Mouse (Mus musculus) c-Kit-positive CD71-positive TER-119-positive erythroid progenitor cells, embryonic 14.5 days (primary cell): ENCODE measurements around the gene Ninl.
A peak's percentile ranks its signal among the peaks of the same experiment; 100 is the strongest.

Experiments
- DNase-seq: peaks from one replicate; pipeline ENCODE4 v3.0.0-alpha.2; 2013; ENCODE audit warnings: low spot score

The Ninl gene

DNA sequence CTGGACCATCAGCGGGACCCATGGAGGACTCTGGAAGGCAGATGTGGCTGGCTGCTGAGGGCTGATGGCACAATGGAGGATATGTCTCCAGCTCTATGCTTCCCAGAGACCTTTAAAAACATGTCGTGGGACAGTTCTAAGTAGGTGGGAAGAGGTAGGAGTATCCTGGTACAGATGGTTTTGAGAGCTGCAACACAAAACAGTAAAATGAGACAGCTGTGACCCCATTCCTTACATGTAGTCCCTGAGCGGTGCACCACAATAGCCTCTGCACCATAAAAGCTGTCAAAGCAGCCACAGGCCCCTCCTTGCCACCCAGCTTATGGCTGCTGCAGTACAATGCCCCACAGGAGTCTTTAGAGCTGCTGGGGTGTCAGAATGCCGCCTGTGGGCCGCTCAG, 41.6 kb downstream of the Ninl start:
- no peak for DNase-seq

DNA sequence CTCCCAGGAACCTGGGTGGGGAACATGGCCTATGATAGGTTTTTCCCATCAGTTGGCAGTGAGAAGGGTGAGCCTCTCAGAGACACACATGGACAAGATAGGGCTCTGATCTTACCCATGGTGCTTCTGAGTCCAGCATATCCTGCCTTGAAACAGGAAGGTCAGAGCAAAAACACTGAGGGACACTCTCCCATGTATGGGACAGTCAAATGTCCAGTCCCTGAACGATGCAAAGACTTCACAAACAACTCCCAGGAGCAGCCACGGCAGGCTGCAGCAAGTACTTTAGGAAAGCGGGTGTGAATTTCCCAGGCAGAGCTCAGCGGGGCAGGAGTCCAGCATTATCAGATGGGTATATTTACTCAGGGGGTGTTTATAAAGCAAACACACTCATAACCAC, 43.9 kb downstream of the Ninl start:
- no peak for DNase-seq

DNA sequence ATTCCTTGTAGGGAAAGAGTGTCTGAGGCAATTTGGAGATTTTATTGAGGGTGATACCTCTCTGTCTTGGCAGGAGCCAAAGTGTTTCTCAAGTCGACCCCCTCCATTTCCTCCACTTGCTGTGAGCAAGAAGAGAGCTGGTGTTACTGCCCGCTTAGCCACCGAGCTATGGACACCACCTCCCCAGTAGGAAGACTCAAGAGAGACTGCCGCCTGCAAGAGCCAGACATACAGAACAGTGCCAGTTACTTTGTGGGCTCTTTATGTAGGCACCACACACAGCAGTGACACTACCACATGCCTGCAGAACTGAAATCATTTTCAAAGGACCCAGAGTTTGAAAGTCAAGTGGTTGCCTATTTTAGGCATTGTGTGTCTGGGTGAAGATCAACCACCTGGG, 48.1 kb downstream of the Ninl start:
- no peak for DNase-seq

DNA sequence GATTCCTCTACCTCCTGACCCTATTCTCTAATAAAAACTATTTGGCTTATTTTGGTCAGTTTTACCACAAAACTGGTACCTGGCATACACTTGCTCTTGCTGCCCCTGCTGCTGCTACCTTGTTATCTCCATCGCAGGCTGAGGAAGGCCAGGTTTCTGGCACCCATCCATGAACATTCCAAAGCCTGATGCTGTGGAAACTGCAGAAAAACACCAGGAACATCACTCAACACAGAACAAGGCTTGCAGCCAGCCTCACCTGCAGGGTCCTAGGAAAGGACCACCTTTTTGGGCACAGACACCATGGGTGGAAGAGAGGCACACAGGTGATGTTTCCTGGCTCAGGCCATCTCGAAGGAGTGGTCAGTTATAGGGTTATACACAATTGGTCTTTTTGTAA, 48.7 kb downstream of the Ninl start:
- DNase-seq, result no peak

DNA sequence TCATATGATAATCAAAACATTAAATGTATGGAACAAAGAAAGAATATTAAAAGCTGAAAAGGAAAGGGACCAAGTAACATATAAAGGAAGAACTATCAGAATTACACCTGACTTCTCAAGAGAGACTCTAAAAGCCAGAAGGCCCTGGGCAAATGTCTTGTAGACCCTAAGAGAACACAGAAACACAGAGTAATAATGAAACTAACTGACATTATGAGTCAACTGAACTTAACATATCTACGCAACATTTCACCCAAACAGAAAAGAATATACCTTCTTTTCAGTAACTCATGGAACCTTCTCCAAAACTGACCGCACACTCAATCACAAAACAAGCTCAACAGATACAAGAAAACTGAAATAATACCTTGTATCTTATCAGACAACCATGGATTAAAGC, 53.8 kb downstream of the Ninl start:
- DNase-seq, result no peak

DNA sequence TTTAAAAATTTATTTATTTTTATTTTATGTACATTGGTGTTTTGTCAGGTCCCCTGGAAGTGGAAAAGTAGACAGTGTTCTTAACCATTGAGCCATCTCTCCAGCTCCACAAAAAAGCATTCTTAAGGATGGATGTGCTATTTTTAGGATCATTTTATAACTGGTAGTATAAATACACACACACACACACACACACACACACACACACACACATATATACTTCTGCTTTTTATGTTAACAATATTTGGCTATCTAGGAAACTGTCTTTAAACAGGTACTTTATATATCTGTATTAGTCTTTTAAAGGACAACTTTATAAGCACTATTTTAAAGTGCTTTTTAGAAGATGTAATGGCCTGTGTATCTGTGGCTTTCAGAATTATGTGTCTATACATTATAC, 57.1 kb downstream of the Ninl start:
- no peak for DNase-seq

DNA sequence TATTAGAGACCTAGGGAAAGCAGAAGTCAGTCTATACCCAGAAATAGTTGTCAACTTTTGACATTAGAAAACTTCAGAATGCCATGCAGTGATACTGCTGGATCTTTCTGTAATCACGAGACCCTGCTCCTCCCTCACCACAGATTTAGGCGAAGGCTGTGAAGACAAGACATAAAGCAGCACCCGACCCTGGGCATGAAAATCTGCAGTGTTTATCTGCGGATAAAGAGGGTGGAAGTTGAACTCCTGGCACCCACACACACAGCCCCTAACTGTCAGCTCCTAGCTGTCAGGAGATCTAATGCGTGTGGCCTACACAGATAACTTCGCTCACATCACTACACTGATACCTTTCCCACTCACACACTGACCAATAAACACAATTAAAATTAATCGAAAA, 57.7 kb downstream of the Ninl start:
- peak; percentile 22 for DNase-seq

DNA sequence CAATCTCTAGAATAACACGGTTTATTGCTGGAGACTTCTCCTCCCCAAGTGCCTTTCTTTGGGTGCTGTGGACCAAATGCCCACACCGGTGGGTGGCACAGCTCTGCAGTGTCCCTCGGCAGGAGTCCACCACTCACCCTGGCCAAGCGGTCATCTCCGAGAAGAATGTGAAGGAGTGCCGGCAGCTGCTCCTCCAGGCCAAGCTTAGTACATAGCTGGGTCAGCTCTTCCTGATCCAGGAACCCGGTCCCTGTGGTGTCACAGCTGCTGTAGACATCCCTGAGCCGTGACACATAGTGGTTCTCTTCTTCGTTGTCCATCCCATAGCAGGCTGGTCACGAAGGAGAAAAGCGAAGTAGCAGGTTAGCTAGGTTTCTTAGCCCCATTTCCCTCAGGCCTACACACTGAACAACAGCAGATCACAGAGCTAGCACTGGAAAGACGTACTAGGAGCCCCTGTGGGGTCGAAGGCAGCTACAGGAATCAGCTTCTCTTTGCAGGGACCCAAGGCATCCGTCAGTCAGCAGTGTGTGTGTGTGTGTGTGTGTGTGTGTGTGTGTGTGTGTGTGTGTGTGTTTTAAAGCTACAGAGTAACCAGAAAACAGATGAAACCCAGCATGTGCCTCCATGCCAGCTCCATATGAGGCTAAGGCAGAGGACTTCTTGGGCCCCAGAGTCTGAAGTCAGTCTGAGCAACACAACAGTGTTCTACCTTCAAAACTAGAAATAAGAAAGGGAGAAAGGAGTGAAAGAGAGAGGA, 59.1 kb downstream of the Ninl start:
- no peak for DNase-seq

DNA sequence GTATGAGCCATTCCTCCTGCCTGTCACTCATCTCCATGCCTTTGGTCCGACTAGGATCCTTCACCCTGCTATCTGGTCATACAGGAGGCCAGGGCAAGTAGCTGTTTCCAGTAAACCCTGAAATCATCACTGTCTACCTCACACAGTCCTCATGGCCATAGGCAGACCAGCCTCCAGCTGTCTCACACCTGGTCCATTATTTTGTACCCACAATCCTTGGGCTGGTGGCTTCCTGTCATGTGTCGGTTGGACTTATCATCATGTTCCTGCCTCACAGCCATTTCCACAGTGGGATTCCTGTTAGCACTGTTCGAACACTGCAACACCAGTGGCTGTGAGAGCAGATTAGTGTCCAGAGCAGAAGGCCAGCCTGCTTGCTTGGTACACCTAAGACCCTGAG, 60.4 kb downstream of the Ninl start:
- DNase-seq, result no peak

DNA sequence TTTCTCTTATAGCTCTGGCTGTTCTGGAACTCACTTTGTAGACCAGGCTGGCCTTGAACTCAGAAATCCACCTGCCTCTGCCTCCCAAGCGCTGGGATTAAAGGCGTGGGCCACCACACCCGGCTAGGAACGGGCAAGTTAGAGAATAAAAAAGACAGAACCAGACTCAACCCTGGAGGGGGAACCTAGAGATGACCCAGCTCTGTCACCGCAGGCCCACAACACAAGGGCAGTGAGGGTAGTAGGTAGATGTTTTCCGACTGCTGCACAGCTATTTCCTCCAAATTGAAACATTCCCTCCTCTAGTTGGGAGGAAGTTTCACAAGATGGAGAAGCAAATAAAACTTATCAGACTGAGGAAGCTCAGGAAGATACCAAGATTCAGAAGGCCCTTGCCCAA, 61.5 kb downstream of the Ninl start:
- DNase-seq, result no peak

DNA sequence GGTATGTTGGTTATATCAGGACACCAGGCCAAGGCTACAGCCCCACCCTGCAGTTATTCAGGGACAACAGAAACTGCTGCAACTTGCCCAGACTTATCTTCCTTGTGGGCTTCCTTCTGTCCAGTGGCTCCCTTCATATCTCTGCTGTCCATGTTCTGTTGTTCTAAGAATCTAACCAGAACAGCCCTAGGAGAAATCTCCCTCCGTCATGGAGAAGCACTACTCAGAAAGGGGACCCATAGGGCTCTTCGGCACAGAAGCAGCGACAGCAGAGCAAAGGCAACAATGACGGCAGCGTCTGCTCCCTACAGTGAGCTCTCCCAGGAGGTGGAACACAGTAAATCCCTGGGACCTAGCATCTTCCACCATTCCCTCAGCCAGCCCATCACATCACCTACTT, 62.3 kb downstream of the Ninl start:
- DNase-seq, result peak; percentile 75

DNA sequence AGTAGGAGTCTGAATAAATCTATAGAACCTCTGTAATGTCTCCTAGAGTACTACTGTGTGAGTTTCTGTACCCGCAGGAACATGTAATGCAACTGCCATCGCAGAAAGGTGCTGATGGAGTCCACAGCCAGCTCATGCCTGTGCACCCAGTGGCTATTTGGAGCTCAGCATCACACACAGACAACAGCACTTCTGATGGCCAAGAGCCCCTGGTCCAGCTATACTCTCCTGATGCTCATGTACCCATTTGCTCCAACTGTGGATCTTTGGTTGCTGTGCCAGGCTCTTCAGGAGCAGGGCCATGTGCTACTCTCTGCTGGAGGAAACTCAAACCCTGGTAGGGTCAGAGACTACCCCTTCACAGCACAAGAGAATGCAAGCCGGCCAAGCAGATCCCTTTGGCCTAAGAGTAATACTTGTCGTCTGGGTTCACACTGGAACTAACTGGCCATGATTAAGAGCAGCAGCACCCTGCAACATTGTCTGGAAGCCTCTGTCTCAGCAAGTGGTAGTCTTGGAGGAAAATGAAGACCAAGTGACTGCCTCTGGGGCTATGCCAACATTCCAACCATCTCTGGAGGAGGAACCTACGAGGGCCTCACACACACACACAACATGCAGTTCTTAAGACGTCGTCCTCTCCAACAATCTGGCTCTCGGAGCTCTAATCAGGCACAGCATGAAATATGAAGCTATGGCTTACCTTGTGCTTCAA, 65.6 kb downstream of the Ninl start:
- no peak for DNase-seq

DNA sequence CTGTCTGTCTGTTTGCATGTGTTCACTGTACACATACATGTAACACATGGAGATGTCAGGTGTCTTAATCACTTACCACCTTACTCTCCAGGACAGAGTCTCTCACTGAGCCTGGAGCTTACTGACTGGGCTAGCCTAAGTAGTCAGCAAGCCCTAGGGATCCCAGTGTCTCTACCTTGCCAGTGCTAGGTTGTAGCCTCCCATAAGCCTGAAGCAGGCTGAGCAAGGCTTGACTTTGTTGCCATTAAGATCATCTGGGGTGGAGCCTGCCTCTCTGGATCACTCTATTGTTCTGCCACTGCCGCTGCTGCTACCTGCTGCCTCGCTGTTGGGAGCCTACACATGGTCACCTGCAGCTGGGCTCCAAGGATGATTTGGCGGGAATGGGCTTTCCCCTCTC, 66.5 kb downstream of the Ninl start:
- no peak for DNase-seq

DNA sequence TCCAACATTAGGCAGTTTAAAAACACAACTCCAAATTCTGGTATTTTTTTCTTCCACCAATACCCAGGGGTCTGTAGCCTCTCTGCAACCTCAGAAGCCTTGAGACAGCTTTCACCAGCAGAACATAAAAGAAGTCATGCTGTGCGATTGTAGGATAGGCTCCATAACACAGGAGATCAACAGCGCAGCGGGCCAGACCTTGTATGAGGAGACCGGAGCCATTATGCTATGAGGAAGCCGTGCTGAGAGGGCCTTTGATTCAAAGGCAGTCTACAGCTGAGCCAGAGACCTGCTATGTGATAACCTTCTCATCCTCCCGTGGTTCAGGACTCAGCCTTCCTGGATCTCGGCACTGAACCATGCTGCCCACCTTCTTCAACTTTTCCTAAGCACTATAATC, 67.3 kb downstream of the Ninl start:
- no peak for DNase-seq

DNA sequence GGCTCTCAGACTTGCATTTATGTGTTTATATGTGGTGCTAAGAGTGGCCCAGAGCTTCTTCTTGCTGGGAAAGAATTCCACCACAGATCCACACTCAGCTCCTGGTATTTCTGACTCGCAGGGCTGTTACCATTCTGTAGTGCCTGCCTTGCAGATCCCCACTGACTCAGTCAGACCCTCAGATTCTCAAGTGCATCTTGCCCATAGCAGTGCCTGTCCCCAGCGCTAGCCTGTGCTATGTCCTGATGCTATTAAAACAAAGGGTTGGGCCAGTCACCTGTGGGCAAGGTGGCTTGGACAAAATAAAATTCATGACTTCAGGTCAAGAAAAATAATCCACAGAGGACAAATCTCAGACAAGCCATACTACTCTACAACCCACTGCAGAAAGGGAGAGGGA, 70.0 kb downstream of the Ninl start:
- no peak for DNase-seq

DNA sequence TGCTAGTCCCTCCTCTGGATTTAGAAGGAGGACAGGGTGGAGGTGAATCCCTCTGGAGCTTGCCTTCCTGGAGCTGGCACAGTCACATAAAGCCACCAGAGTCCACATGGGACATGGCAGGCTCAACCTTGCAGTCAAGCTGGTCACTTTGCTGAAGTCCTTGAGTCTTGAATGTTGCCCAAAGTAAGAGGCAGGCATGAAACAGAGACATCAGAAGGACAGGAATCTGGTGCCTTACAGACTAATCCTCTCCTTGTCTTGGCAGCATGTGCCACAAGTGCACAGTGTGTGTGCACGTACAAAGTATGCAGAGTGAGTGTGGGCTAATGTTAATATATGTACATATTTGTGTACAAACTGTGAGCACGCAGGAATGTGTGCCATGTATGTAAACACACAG, 71.7 kb downstream of the Ninl start:
- DNase-seq, result no peak

DNA sequence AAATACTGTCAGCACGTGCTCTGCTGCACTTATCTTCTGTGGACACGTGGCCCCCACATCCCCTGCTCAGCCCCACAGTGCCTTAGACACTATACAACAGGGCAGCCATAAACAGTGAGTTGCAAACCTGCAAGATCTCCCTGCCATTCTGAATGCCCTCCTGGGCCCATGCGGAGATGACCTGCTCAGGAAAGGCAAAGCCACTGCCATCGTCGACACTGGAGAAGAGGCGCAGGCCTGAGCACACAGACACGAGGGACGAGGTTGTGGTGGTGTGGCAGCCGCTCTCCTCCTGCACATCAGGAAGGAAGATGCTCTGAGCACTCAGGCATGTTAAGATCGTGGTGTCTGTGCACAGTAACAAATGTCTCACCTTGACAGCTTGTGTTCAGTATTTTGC, 73.2 kb downstream of the Ninl start:
- DNase-seq, result no peak

DNA sequence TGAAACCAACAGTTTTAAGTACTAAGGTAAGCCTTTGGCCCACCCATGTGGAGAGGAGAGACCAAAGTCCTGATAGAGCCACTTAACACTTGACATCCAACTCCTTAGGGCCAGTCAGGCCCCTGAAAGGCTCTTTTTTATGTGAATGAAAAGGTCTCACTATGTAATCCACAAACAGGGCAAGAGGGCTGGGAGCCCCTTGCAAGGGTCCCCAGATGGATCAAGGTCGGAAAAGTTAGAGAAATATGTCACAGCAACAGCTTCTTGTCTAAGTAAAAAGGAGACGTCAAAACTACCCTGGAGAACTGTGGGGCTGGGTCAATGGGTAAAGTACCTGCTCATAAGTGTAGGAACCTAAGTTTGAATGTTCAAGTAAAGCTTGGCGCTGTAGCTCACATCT, 74.5 kb downstream of the Ninl start:
- no peak for DNase-seq

DNA sequence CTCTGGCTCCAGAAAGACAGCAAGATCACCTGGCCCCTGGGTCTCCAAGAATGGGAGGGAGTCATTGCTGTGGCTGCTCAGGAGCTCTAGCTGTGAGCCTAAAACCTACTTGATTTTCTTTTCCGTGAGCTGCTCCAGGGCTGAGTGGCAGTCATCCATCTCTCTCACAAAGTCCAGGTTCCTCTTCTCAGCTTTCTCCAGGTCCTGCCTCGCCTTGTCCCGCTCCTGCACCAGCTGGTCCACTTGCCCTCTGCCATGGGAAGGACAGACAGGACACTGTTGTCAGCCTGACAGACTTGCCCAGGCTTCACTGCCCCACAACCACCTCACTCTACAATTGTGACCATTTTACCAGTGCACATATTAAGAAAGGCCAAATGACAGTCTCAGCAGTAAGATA, 75.9 kb downstream of the Ninl start:
- no peak for DNase-seq

DNA sequence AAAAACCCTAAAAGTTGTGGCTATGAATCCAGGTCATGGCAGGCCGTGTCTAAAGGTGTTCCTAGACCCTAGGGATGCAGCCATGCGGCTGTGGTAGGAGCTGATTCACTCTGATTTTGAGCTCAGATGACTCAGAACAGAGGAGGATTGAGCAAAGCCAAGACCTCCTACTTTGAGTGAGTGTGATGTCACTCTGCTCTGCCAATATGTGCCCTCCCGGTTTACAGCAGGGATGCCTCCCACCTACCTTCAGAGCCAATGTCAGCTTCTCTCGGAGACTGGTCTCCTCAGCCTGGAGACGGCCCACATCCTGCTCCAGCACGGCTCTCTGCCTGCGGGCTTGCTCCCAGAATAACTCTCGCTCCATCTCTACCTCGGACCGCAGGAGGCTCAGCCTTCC, 79.7 kb downstream of the Ninl start:
- no peak for DNase-seq

DNA sequence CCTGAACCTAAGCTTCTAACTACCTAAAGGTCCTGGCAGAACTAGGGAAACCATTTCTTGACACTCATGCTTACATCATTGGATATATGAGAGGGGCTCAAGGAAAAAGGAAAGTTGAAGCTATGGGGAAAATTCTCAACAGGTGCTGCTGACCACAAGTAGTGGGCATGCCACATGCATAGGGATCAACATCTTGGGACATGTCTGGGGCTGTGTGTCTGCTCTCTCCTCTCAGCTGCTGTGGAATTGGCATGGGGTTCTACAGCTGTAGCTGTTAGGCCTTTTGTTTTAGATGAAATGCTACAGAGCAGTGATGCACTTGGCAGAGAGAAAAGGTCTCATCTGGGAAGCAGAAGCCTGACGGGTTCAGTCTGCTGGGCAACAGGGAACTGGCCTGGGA, 83.3 kb downstream of the Ninl start:
- no peak for DNase-seq

DNA sequence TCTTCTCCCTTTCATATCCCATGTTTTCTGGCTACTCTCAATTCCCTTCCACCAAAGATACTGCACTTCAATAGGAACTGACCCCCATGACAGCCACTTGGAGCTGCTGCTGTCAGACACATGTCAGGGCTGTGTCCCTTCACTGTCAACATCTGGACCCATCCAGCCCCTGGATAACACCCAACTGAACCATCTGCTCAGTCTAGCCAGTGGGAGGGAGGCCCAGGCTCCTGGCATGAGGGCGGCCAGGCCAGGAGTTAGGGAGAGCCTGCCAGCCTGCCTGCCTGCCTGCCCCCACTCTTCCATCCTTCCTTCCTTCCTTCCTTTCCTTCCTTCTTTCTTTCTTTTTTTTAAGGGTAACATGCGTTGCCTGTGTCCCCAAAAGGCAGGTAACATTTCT, 88.0 kb downstream of the Ninl start:
- no peak for DNase-seq

DNA sequence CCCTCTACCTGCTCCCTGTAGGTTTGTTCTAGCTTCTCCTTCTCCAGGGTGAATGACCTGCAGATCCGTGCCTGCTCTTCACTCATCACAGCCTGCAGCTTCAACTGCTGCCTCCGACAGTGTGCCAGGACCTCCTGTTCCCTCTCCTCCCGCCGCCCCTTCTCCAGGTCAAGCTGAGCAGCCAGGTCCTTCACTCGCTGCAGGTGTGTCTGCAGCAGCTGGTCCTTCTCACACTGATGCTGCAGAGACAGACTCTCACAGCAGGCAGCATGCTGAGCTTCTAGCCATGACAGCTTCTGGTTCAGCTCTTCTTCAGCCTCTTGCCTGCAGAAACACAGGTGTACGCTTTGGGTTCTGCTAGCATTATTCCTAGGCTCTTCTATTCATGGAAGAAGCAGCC, 89.1 kb downstream of the Ninl start:
- DNase-seq, result no peak

DNA sequence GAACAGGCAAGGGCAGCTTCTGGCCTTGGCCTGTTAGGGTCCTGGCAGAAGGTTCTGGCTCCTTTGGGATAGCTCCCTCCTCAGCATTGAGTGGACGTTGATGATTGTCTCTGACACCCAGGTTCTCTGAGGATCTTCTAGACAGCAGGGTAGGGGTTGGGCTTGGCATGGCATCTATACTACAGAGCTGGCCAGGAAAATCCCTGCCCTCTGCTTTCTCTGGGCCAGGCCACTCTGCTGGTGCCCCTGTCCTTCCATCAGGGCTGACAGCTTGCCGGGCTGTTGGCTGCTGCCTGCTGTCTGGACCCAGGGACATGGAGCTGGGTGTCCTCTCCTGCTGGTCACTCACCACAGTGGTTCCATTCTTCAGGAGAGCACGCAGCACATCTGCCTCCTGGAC, 89.5 kb downstream of the Ninl start:
- DNase-seq, result no peak
